Mouse (Mus musculus): ENCODE data around the gene Wdr19. TPM values are rescaled to one million over a fixed set of nuclear protein-coding genes. Genes with fewer than 3 reads are reported as not detected.

Wdr19 gene
- polyA plus RNA-seq, 1 experiment from 2014 or later, result 10.5 TPM

- Histone ChIP-seq H3K27me3 (no peaks in the 10 kb centered on the region), H3K4me1 (0 out of 2 replicates have a peak, but pooled peaks cover 4% of the 10 kb centered on the region), H3K27ac (no peak overlapping the region), H3K36me3 (peaks cover 29% of the 10 kb centered on the region), H3K9ac (no peak overlapping the region), H3K4me2 (no peak overlapping the region), H3K9me3 (no peaks in the 10 kb centered on the region), H3K4me3 (no peak overlapping the region)
- ATAC-seq (ENCODE audit: borderline replicate concordance, extremely low read depth, low FRiP score, low TSS enrichment), result no peak
- WGBS, result 88% methylated on average over 17 of the region's 17 CpGs
These were observed 35.9 kb upstream of the Wdr19 start for GRCm38 (mm10) chr5:65163489-65164092.

GRCm38 (mm10) chr5:65170206-65170605 is 29.3 kb upstream of the Wdr19 start:
- Histone ChIP-seq H3K27me3 (no peaks in the 10 kb centered on the region), H3K9me3 (no peaks in the 10 kb centered on the region), H3K4me3 (no peak overlapping the region), H3K4me2 (no peak overlapping the region), H3K9ac (no peak overlapping the region), H3K36me3 (peaks cover 9% of the 10 kb centered on the region), H3K27ac (no peak overlapping the region), H3K4me1 (peaks cover 10% of the 10 kb centered on the region; the same call in 1 of the 2 replicates)
- 72% methylated on average over 9 of the region's 9 CpGs for WGBS
- no peak for ATAC-seq (ENCODE audit: borderline replicate concordance, extremely low read depth, low FRiP score, low TSS enrichment)

GRCm38 (mm10) chr5:65175035-65175917 is 24.2 kb upstream of the Wdr19 start:
- H3K36me3 ChIP-seq, result no peaks in the 10 kb centered on the region
- no peak overlapping the region for H3K27ac ChIP-seq
- H3K4me2 ChIP-seq, result peak overlapping the region; percentile 14
- H3K4me3 ChIP-seq, result no peak overlapping the region
- ATAC-seq (ENCODE audit: borderline replicate concordance, extremely low read depth, low FRiP score, low TSS enrichment), result no peak
- no peaks in the 10 kb centered on the region for H3K27me3 ChIP-seq
- WGBS, result 57% methylated on average over 26 of the region's 26 CpGs
- H3K9me3 ChIP-seq, result no peaks in the 10 kb centered on the region
- no peak overlapping the region for H3K9ac ChIP-seq
- H3K4me1 ChIP-seq, result peaks cover 24% of the 10 kb centered on the region

GRCm38 (mm10) chr5:65175918-65176484 is 23.5 kb upstream of the Wdr19 start:
- no peak for ATAC-seq (ENCODE audit: borderline replicate concordance, extremely low read depth, low FRiP score, low TSS enrichment)
- Histone ChIP-seq H3K4me3 (no peak overlapping the region), H3K36me3 (no peaks in the 10 kb centered on the region), H3K4me1 (peaks cover 23% of the 10 kb centered on the region), H3K9me3 (no peaks in the 10 kb centered on the region), H3K27me3 (no peaks in the 10 kb centered on the region), H3K4me2 (peak overlapping the region; percentile 14), H3K27ac (peak overlapping the region; percentile 37; the same call in 1 of the 2 replicates), H3K9ac (no peak overlapping the region)
- 57% methylated on average over 13 of the region's 13 CpGs for WGBS

GRCm38 (mm10) chr5:65177026-65177514 is 22.4 kb upstream of the Wdr19 start:
- H3K9me3 ChIP-seq, result no peaks in the 10 kb centered on the region
- ATAC-seq (ENCODE audit: borderline replicate concordance, extremely low read depth, low FRiP score, low TSS enrichment), result peak; percentile 79; the same call in 1 of the 2 replicates
- H3K4me1 ChIP-seq, result peaks cover 23% of the 10 kb centered on the region
- H3K27ac ChIP-seq, result peak overlapping the region; percentile 69
- 9% methylated on average over 11 of the region's 11 CpGs for WGBS
- no peak overlapping the region for H3K9ac ChIP-seq
- no peaks in the 10 kb centered on the region for H3K36me3 ChIP-seq
- H3K4me2 ChIP-seq, result no peak overlapping the region; the same call in 1 of the 2 replicates
- no peaks in the 10 kb centered on the region for H3K27me3 ChIP-seq
- no peak overlapping the region for H3K4me3 ChIP-seq

- H3K9ac ChIP-seq, result no peak overlapping the region
- no peak overlapping the region for H3K4me2 ChIP-seq
- ATAC-seq (ENCODE audit: borderline replicate concordance, extremely low read depth, low FRiP score, low TSS enrichment), result no peak
- H3K27ac ChIP-seq, result no peak overlapping the region
- peaks cover 23% of the 10 kb centered on the region for H3K4me1 ChIP-seq
- 87% methylated on average over 9 of the region's 9 CpGs for WGBS
- no peaks in the 10 kb centered on the region for H3K9me3 ChIP-seq
- H3K4me3 ChIP-seq, result no peak overlapping the region
- no peaks in the 10 kb centered on the region for H3K36me3 ChIP-seq
- no peaks in the 10 kb centered on the region for H3K27me3 ChIP-seq
These were observed 21.0 kb upstream of the Wdr19 start for GRCm38 (mm10) chr5:65178477-65178876.

- WGBS, result 81% methylated on average over 21 of the region's 21 CpGs
- Histone ChIP-seq H3K27ac (no peak overlapping the region), H3K36me3 (no peaks in the 10 kb centered on the region), H3K9ac (no peak overlapping the region), H3K4me3 (no peak overlapping the region), H3K9me3 (no peaks in the 10 kb centered on the region), H3K4me2 (no peak overlapping the region), H3K4me1 (peaks cover 14% of the 10 kb centered on the region), H3K27me3 (no peaks in the 10 kb centered on the region)
- no peak for ATAC-seq (ENCODE audit: borderline replicate concordance, extremely low read depth, low FRiP score, low TSS enrichment)
These were observed 18.2 kb upstream of the Wdr19 start for GRCm38 (mm10) chr5:65181160-65181793.

- H3K4me3 ChIP-seq, result no peak overlapping the region
- H3K4me1 ChIP-seq, result peaks cover 10% of the 10 kb centered on the region
- no peaks in the 10 kb centered on the region for H3K9me3 ChIP-seq
- no peak overlapping the region for H3K27ac ChIP-seq
- 64% methylated on average over 4 of the region's 4 CpGs for WGBS
- H3K27me3 ChIP-seq, result no peaks in the 10 kb centered on the region
- ATAC-seq (ENCODE audit: borderline replicate concordance, extremely low read depth, low FRiP score, low TSS enrichment), result no peak
- no peaks in the 10 kb centered on the region for H3K36me3 ChIP-seq
- no peak overlapping the region for H3K4me2 ChIP-seq
- H3K9ac ChIP-seq, result no peak overlapping the region
These were observed 17.7 kb upstream of the Wdr19 start for GRCm38 (mm10) chr5:65181794-65182169.

- Histone ChIP-seq H3K27ac (no peak overlapping the region), H3K9me3 (no peaks in the 10 kb centered on the region), H3K27me3 (no peaks in the 10 kb centered on the region), H3K4me3 (no peak overlapping the region), H3K4me1 (peaks cover 6% of the 10 kb centered on the region), H3K4me2 (no peak overlapping the region), H3K9ac (no peak overlapping the region), H3K36me3 (no peaks in the 10 kb centered on the region)
- ATAC-seq (ENCODE audit: borderline replicate concordance, extremely low read depth, low FRiP score, low TSS enrichment), result no peak
- 78% methylated on average over 1 of the region's 1 CpGs for whole genome bisulfite sequencing
These were observed 17.2 kb upstream of the Wdr19 start for GRCm38 (mm10) chr5:65182268-65182667.

- H3K9ac ChIP-seq, result no peak overlapping the region
- H3K27me3 ChIP-seq, result no peaks in the 10 kb centered on the region
- H3K27ac ChIP-seq, result no peak overlapping the region
- H3K4me2 ChIP-seq, result no peak overlapping the region
- ATAC-seq (ENCODE audit: borderline replicate concordance, extremely low read depth, low FRiP score, low TSS enrichment), result no peak
- H3K4me3 ChIP-seq, result no peak overlapping the region
- WGBS, result 87% methylated on average over 5 of the region's 5 CpGs
- no peaks in the 10 kb centered on the region for H3K4me1 ChIP-seq
- H3K9me3 ChIP-seq, result no peaks in the 10 kb centered on the region
- H3K36me3 ChIP-seq, result no peaks in the 10 kb centered on the region
These were observed 7.9 kb upstream of the Wdr19 start for GRCm38 (mm10) chr5:65191601-65192000.

- WGBS, result 76% methylated on average over 9 of the region's 9 CpGs
- H3K27me3 ChIP-seq, result no peaks in the 10 kb centered on the region
- no peaks in the 10 kb centered on the region for H3K9me3 ChIP-seq
- H3K27ac ChIP-seq, result no peak overlapping the region
- H3K36me3 ChIP-seq, result no peaks in the 10 kb centered on the region
- 0 out of 2 replicates have a peak, but pooled peaks cover 3% of the 10 kb centered on the region for H3K4me1 ChIP-seq
- no peak for ATAC-seq (ENCODE audit: borderline replicate concordance, extremely low read depth, low FRiP score, low TSS enrichment)
- no peak overlapping the region for H3K9ac ChIP-seq
- H3K4me2 ChIP-seq, result no peak overlapping the region
- H3K4me3 ChIP-seq, result no peak overlapping the region
These were observed 5.1 kb upstream of the Wdr19 start for GRCm38 (mm10) chr5:65194441-65194840.

Data from lung, embryonic 15.5 days (tissue).